Mouse (Mus musculus) MEL (cell line): ENCODE data around the gene Fam171b. TPM values are rescaled to one million over a fixed set of nuclear protein-coding genes. Genes with fewer than 3 reads are reported as not detected.

Experiments
- DNase-seq: peaks from one replicate; pipeline ENCODE4 v3.0.0; 2011; ENCODE audit warnings: low read depth, low spot score
- H3K27ac ChIP-seq: 2 replicates; pipeline ENCODE4 v1.5.1; 2012; ENCODE audit warnings: low read depth, mild to moderate bottlenecking, control low read depth, low read length, moderate library complexity; ENCODE audit not compliant: control insufficient read depth
- H3K27me3 ChIP-seq, 2 experiments: fragments of 150-350 bp in 1 of 2; sonication (generic) in 1 of 2; 2 replicates each; pipeline ENCODE4 v1.6.1; 2012; ENCODE audit warnings: low read length in 2 of 2, mild to moderate bottlenecking in 2 of 2, improper control_type of control experiment in 1 of 2, moderate library complexity in 1 of 2; ENCODE audit not compliant: insufficient read depth in 2 of 2, control insufficient read depth in 1 of 2
- H3K36me3 ChIP-seq, 2 experiments: 2 replicates each; pipeline ENCODE4 v1.6.1; 2012 to 2014; ENCODE audit warnings: low read length in 2 of 2, improper control_type of control experiment in 1 of 2, inconsistent platforms in 1 of 2, mild to moderate bottlenecking in 1 of 2; ENCODE audit not compliant: insufficient read depth in 2 of 2, control insufficient read depth in 1 of 2
- H3K4me1 ChIP-seq, 2 experiments: fragments of 150-350 bp in 1 of 2; sonication (generic) in 1 of 2; 2 replicates each; pipeline ENCODE4 v1.6.1; 2012; ENCODE audit warnings: low read length in 2 of 2, improper control_type of control experiment in 1 of 2, mild to moderate bottlenecking in 1 of 2; ENCODE audit not compliant: insufficient read depth in 2 of 2, control insufficient read depth in 1 of 2
- H3K4me3 ChIP-seq, 2 experiments: fragments of 150-350 bp in 1 of 2; sonication (generic) in 1 of 2; 2 replicates each; pipeline ENCODE4 v1.5.1; 2012; ENCODE audit warnings: low read depth in 2 of 2, low read length in 2 of 2, mild to moderate bottlenecking in 2 of 2, moderate library complexity in 2 of 2, control low read depth in 1 of 2, improper control_type of control experiment in 1 of 2; ENCODE audit not compliant: control insufficient read depth in 1 of 2, insufficient read depth in 1 of 2
- H3K79me2 ChIP-seq: 2 replicates; pipeline ENCODE4 v1.6.1; 2012; ENCODE audit warnings: mild to moderate bottlenecking, low read length, moderate library complexity; ENCODE audit not compliant: control insufficient read depth, poor library complexity, insufficient read depth
- H3K9ac ChIP-seq: 2 replicates; pipeline ENCODE4 v1.6.1; 2012; ENCODE audit warnings: low read depth, mild to moderate bottlenecking, control low read depth, low read length, moderate library complexity; ENCODE audit not compliant: control insufficient read depth, poor library complexity, severe bottlenecking
- H3K9me3 ChIP-seq: fragments of 150-350 bp; sonication (generic); replicated peaks from 2 replicates; pipeline ENCODE4 v1.6.1; 2012; ENCODE audit warnings: mild to moderate bottlenecking, low read length, improper control_type of control experiment, moderate library complexity; ENCODE audit not compliant: insufficient read depth
- BHLHE40 ChIP-seq: IDR thresholded peaks from 2 replicates; pipeline ENCODE4 v1.6.1; 2012; ENCODE audit warnings: low read depth, mild to moderate bottlenecking, inconsistent platforms, low read length, improper control_type of control experiment, borderline replicate concordance
- CHD1 ChIP-seq: IDR thresholded peaks from 2 replicates; pipeline ENCODE4 v1.6.1; 2012; ENCODE audit warnings: low read depth, mild to moderate bottlenecking, inconsistent platforms, low read length, improper control_type of control experiment
- CHD2 ChIP-seq: IDR thresholded peaks from 2 replicates; pipeline ENCODE4 v1.6.1; 2011; ENCODE audit warnings: low read length, improper control_type of control experiment
- E2F4 ChIP-seq: IDR thresholded peaks from 2 replicates; pipeline ENCODE4 v1.6.1; 2011; ENCODE audit warnings: low read depth, low read length, improper control_type of control experiment, borderline replicate concordance
- EP300 ChIP-seq, 2 experiments: IDR thresholded peaks; 2 replicates each; pipeline ENCODE4 v1.6.1; 2011; ENCODE audit warnings: improper control_type of control experiment in 2 of 2, low read length in 2 of 2, low read depth in 1 of 2, mild to moderate bottlenecking in 1 of 2
- GABPA ChIP-seq: IDR thresholded peaks from 2 replicates; pipeline ENCODE4 v1.6.1; 2012; ENCODE audit warnings: low read depth, mild to moderate bottlenecking, inconsistent platforms, low read length, improper control_type of control experiment, moderate library complexity
- GATA1 ChIP-seq: IDR thresholded peaks from 2 replicates; pipeline ENCODE4 v1.6.1; 2011; ENCODE audit warnings: low read depth, low read length, improper control_type of control experiment
- HCFC1 ChIP-seq: IDR thresholded peaks from 2 replicates; pipeline ENCODE4 v1.6.1; 2012; ENCODE audit warnings: low read depth, mild to moderate bottlenecking, inconsistent platforms, low read length, improper control_type of control experiment, moderate library complexity
- JUND ChIP-seq: IDR thresholded peaks from 2 replicates; pipeline ENCODE4 v1.6.1; 2011; ENCODE audit warnings: low read depth, mild to moderate bottlenecking, improper control_type of control experiment, low read length
- MAX ChIP-seq: IDR thresholded peaks from 2 replicates; pipeline ENCODE4 v1.6.1; 2011; ENCODE audit warnings: low read length, improper control_type of control experiment
- MAZ ChIP-seq: IDR thresholded peaks from 2 replicates; pipeline ENCODE4 v1.6.1; 2012; ENCODE audit warnings: low read depth, mild to moderate bottlenecking, inconsistent platforms, low read length, improper control_type of control experiment
- MXI1 ChIP-seq: IDR thresholded peaks from 2 replicates; pipeline ENCODE4 v1.6.1; 2011; ENCODE audit warnings: mild to moderate bottlenecking, low read depth, low read length, improper control_type of control experiment
- MYB ChIP-seq: IDR thresholded peaks from 2 replicates; pipeline ENCODE4 v1.6.1; 2011; ENCODE audit warnings: mild to moderate bottlenecking, low read depth, low read length, improper control_type of control experiment
- MYC ChIP-seq: IDR thresholded peaks from 2 replicates; pipeline ENCODE4 v1.6.1; 2011; ENCODE audit warnings: low read depth, mild to moderate bottlenecking, low read length, improper control_type of control experiment, moderate library complexity
- NELFE ChIP-seq: IDR thresholded peaks from 2 replicates; pipeline ENCODE4 v1.6.1; 2011; ENCODE audit warnings: low read depth, low read length, improper control_type of control experiment
- NRF1 ChIP-seq: IDR thresholded peaks from 2 replicates; pipeline ENCODE4 v1.6.1; 2014; ENCODE audit warnings: low read depth, mild to moderate bottlenecking, inconsistent platforms, low read length, improper control_type of control experiment, moderate library complexity; ENCODE audit not compliant: poor library complexity, insufficient read depth, severe bottlenecking
- POLR2A ChIP-seq, 2 experiments: IDR thresholded peaks; 2 replicates each; pipeline ENCODE4 v1.6.1; 2011 to 2012; ENCODE audit warnings: low read length in 2 of 2, mild to moderate bottlenecking in 2 of 2, control low read depth in 1 of 2, improper control_type of control experiment in 1 of 2, low read depth in 1 of 2, moderate library complexity in 1 of 2; ENCODE audit not compliant: control insufficient read depth in 1 of 2, insufficient read depth in 1 of 2, poor library complexity in 1 of 2
- POLR2AphosphoS2 ChIP-seq: IDR thresholded peaks from 2 replicates; pipeline ENCODE4 v1.6.1; 2011; ENCODE audit warnings: low read length, improper control_type of control experiment
- POLR2AphosphoS5 ChIP-seq: IDR thresholded peaks from 2 replicates; pipeline ENCODE4 v1.6.1; 2012; ENCODE audit warnings: low read depth, borderline replicate concordance, mild to moderate bottlenecking, inconsistent platforms, low read length, moderate library complexity, mixed read lengths
- RAD21 ChIP-seq: IDR thresholded peaks from 2 replicates; pipeline ENCODE4 v1.6.1; 2011; ENCODE audit warnings: mild to moderate bottlenecking, low read depth, low read length, improper control_type of control experiment
- RCOR1 ChIP-seq: IDR thresholded peaks from 2 replicates; pipeline ENCODE4 v1.6.1; 2012; ENCODE audit warnings: low read depth, mild to moderate bottlenecking, inconsistent platforms, low read length, improper control_type of control experiment
- SMC3 ChIP-seq: IDR thresholded peaks from 2 replicates; pipeline ENCODE4 v1.6.1; 2011; ENCODE audit warnings: low read depth, low read length, improper control_type of control experiment
- TAL1 ChIP-seq: IDR thresholded peaks from 2 replicates; pipeline ENCODE4 v1.6.1; 2012; ENCODE audit warnings: mild to moderate bottlenecking, inconsistent platforms, low read length, moderate library complexity, mixed read lengths
- TCF12 ChIP-seq: IDR thresholded peaks from 2 replicates; pipeline ENCODE4 v1.6.1; 2014; ENCODE audit warnings: low read depth, mild to moderate bottlenecking, inconsistent platforms, low read length, improper control_type of control experiment, moderate library complexity
- USF1 ChIP-seq: IDR thresholded peaks from 2 replicates; pipeline ENCODE4 v1.6.1; 2014; ENCODE audit warnings: low read depth, mild to moderate bottlenecking, inconsistent platforms, low read length, improper control_type of control experiment, moderate library complexity
- ZC3H11A ChIP-seq: IDR thresholded peaks from 2 replicates; pipeline ENCODE4 v1.6.1; 2012; ENCODE audit warnings: low read depth, mild to moderate bottlenecking, inconsistent platforms, low read length, improper control_type of control experiment
- ZMIZ1 ChIP-seq: IDR thresholded peaks from 2 replicates; pipeline ENCODE4 v1.6.1; 2012; ENCODE audit warnings: low read depth, mild to moderate bottlenecking, inconsistent platforms, low read length, improper control_type of control experiment, moderate library complexity
- ZNF384 ChIP-seq: IDR thresholded peaks from 2 replicates; pipeline ENCODE4 v1.6.1; 2012; ENCODE audit warnings: low read depth, mild to moderate bottlenecking, inconsistent platforms, low read length, improper control_type of control experiment
- polyA plus RNA-seq, 2 experiments: library from polyadenylated mRNA; stranded (reverse) in 1 of 2; unstranded in 1 of 2; fragments of >175 nt in 1 of 2; fragments of >200 nt in 1 of 2; gene quantifications; 2 replicates each; pipeline versions ENCODE4 v1.2.1 to v1.2.4; 2012; ENCODE audit warnings: low replicate concordance in 2 of 2, low read depth in 1 of 2; ENCODE audit not compliant: insufficient read length in 2 of 2, insufficient read depth in 1 of 2, missing spikeins in 1 of 2
- total RNA-seq: library from RNA; depleted of rRNA; stranded (reverse); fragments of 300-350 nt; gene quantifications from 2 replicates; pipeline ENCODE4 v1.2.3, GENCODE M21; 2012

Fam171b gene
- total and polyA plus RNA-seq, 3 experiments = not detected

DNA sequence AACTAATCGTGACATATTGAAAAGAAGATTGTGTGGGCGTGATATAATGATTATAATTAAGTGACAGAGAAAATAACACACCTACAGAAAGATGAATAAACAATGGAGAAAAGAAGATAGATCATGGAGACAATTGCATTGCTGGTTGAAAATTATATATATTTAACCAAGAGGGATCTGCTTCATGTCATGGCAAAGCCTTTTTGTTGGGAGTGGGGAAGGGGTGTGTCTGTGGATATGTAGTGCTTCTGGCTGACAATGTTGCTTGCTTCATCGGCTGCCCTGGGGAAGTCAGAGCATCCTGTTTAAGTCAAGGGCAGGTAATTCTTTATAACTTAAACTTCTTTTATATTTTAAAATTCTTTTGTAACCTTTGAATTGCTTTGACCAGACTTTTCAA lies 36.1 kb downstream of the Fam171b start:
- Histone ChIP-seq H3K9ac (no peak overlapping the region), H3K4me1 (no peaks in the 10 kb centered on the region), H3K27ac (no peak overlapping the region), H3K4me3 (no peak overlapping the region), H3K79me2 (no peaks in the 10 kb centered on the region), H3K27me3 (no peaks in the 10 kb centered on the region; a peak in 1 of 4 replicates), H3K9me3 (no peaks in the 10 kb centered on the region), H3K36me3 (no peaks in the 10 kb centered on the region)
- TF ChIP-seq MXI1 (no peak), GATA1 (no peak), RCOR1 (no peak), USF1 (no peak), TAL1 (no peak), POLR2AphosphoS5 (no peak), ZC3H11A (no peak), E2F4 (no peak), HCFC1 (no peak), POLR2A (IDR thresholded peaks at IDR 0.05; ENCODE audit: control insufficient read depth in 1 of 2, insufficient read depth in 1 of 2, low read depth in 1 of 2, low read length in 2 of 2, poor library complexity in 1 of 2) (no peak)
- no peak for DNase-seq

GRCm38 (mm10) chr2:83853423-83853822 lies 41.0 kb downstream of the Fam171b start:
- H3K9ac ChIP-seq = no peak overlapping the region
- no peak overlapping the region for H3K4me3 ChIP-seq
- DNase-seq = no peak
- H3K79me2 ChIP-seq = no peaks in the 10 kb centered on the region
- TF ChIP-seq E2F4 (no peak), RAD21 (no peak), GATA1 (no peak), MAZ (no peak), NELFE (no peak), TAL1 (no peak), SMC3 (no peak), NRF1 (no peak)
- no peaks in the 10 kb centered on the region for H3K4me1 ChIP-seq
- no peaks in the 10 kb centered on the region for H3K27me3 ChIP-seq
- no peaks in the 10 kb centered on the region for H3K36me3 ChIP-seq
- no peaks in the 10 kb centered on the region for H3K9me3 ChIP-seq
- H3K27ac ChIP-seq = no peak overlapping the region

GRCm38 (mm10) chr2:83856236-83856635 lies 43.8 kb downstream of the Fam171b start:
- H3K79me2 ChIP-seq = no peaks in the 10 kb centered on the region
- no peaks in the 10 kb centered on the region for H3K27me3 ChIP-seq
- H3K9ac ChIP-seq = no peak overlapping the region
- H3K4me1 ChIP-seq = no peaks in the 10 kb centered on the region
- no peaks in the 10 kb centered on the region for H3K9me3 ChIP-seq
- no peaks in the 10 kb centered on the region for H3K36me3 ChIP-seq
- H3K4me3 ChIP-seq = no peak overlapping the region
- DNase-seq = no peak
- H3K27ac ChIP-seq = no peak overlapping the region
- TF ChIP-seq JUND (no peak), MAX (no peak), ZC3H11A (no peak), GABPA (no peak), ZMIZ1 (no peak), CHD1 (no peak), POLR2AphosphoS2 (no peak), MYC (no peak), SMC3 (no peak), CHD2 (no peak), EP300 (IDR thresholded peaks at IDR 0.05; ENCODE audit: low read depth in 1 of 2, low read length in 2 of 2) (no peak), E2F4 (no peak), ZNF384 (no peak), MYB (no peak), TCF12 (no peak), USF1 (no peak), BHLHE40 (no peak), RCOR1 (no peak), MXI1 (no peak)
